Mouse (Mus musculus) ovary, adult 2 months (tissue): ENCODE measurements around the gene Zbtb8b. TPM values are rescaled to one million over a fixed set of nuclear protein-coding genes. Genes with fewer than 3 reads are reported as not detected.

ENCODE experiments used
- polyA plus RNA-seq: library from polyadenylated mRNA; depleted of rRNA; stranded (reverse); fragments of >200 nt; gene quantifications from 2 replicates; pipeline ENCODE4 v1.2.3, GENCODE M21; 2012; rRNA removed

Zbtb8b gene
- polyA plus RNA-seq: 6.6 and 7.6 TPM in 2 replicates

GRCm38 (mm10) chr4:129440340-129441063 lies at the start of gene Zbtb8b:
TSS of gene Zbtb8b (minus strand) at chr4:129440853.

GRCm38 (mm10) chr4:129461183-129461960 lies 20.7 kb upstream of the Zbtb8b start, which contains the start of gene Bsdc1:
TSS of gene Bsdc1 (plus strand) at chr4:129461581.

GRCm38 (mm10) chr4:129377601-129378390 lies 62.9 kb downstream of the Zbtb8b start, which contains the start of gene Zbtb8a:
TSS of gene Zbtb8a (minus strand) at chr4:129378116.

Other genes with a start within 250 kb of the Zbtb8b start
- gene C77080, start 179.4 kb downstream of the Zbtb8b start, polyA plus RNA-seq: 38.0 and 38.5 TPM in 2 replicates
- gene Sync, start 153.2 kb downstream of the Zbtb8b start, polyA plus RNA-seq: 3.8 and 5.5 TPM in 2 replicates
- 16.5 and 22.5 TPM in 2 replicates for gene Rbbp4, start 105.5 kb downstream of the Zbtb8b start, polyA plus RNA-seq
- gene Zbtb8os, start 105.2 kb downstream of the Zbtb8b start, polyA plus RNA-seq: 4.1 and 7.2 TPM in 2 replicates
- 9.6 and 11.9 TPM in 2 replicates for gene Zbtb8a, start 62.7 kb downstream of the Zbtb8b start, polyA plus RNA-seq
- gene Bsdc1, start 20.7 kb upstream of the Zbtb8b start, polyA plus RNA-seq: 17.6 and 21.9 TPM in 2 replicates
- gene Tssk3, start 50.2 kb upstream of the Zbtb8b start, polyA plus RNA-seq: 0.12 and 0.14 TPM in 2 replicates
- 0.77 and 1.3 TPM in 2 replicates for gene Fam229a, start 50.3 kb upstream of the Zbtb8b start, polyA plus RNA-seq
- gene Marcksl1, start 72.7 kb upstream of the Zbtb8b start, polyA plus RNA-seq: 239 and 273 TPM in 2 replicates
- gene Hdac1, start 101.9 kb upstream of the Zbtb8b start, polyA plus RNA-seq: 44.1 and 66.6 TPM in 2 replicates
- gene Lck, start 132.8 kb upstream of the Zbtb8b start, polyA plus RNA-seq: 3.2 and 4.3 TPM in 2 replicates
- gene Fam167b, start 137.7 kb upstream of the Zbtb8b start, polyA plus RNA-seq: 13.2 and 17.4 TPM in 2 replicates
- 354 and 450 TPM in 2 replicates for gene Eif3i, start 159.8 kb upstream of the Zbtb8b start, polyA plus RNA-seq
- 165 and 182 TPM in 2 replicates for gene Tmem234, start 159.8 kb upstream of the Zbtb8b start, polyA plus RNA-seq
- 12.2 and 18.0 TPM in 2 replicates for gene Dcdc2b, start 173.4 kb upstream of the Zbtb8b start, polyA plus RNA-seq
- 53.4 and 62.1 TPM in 2 replicates for gene Iqcc, start 178.2 kb upstream of the Zbtb8b start, polyA plus RNA-seq
- 31.1 and 41.8 TPM in 2 replicates for gene Ccdc28b, start 183.1 kb upstream of the Zbtb8b start, polyA plus RNA-seq
- gene Txlna, start 200.2 kb upstream of the Zbtb8b start, polyA plus RNA-seq: 46.1 and 46.5 TPM in 2 replicates
- 26.9 and 33.0 TPM in 2 replicates for gene Kpna6, start 231.9 kb upstream of the Zbtb8b start, polyA plus RNA-seq